Mouse (Mus musculus) cerebellum, adult 11 months (tissue): ENCODE measurements at regions not wholly inside any gene's neighbourhood (a gene's known extent, or its start where the extent isn't known, plus 50 kb on each side); places are given as distances from the start of the nearest gene placed in this dataset.

Experiments
- DNase-seq: peaks from one replicate; pipeline ENCODE4 v3.0.0; 2022

GRCm38 (mm10) chr17:85932360-85933132 lies 212.4 kb downstream of the Srbd1 start:
- DNase-seq, result no peak

GRCm38 (mm10) chr17:85931955-85932354 lies 213.0 kb downstream of the Srbd1 start:
- no peak for DNase-seq

GRCm38 (mm10) chr17:85930789-85931188 lies 214.2 kb downstream of the Srbd1 start:
- no peak for DNase-seq

GRCm38 (mm10) chr17:85930331-85930730 lies 214.6 kb downstream of the Srbd1 start:
- no peak for DNase-seq

- DNase-seq, result no peak
Measured at GRCm38 (mm10) chr17:85929699-85930286, 215.2 kb downstream of the Srbd1 start.

GRCm38 (mm10) chr17:85928543-85928942 lies 216.4 kb downstream of the Srbd1 start:
- DNase-seq, result no peak

- DNase-seq, result no peak
Measured at GRCm38 (mm10) chr17:85927261-85927660, 217.7 kb downstream of the Srbd1 start.

GRCm38 (mm10) chr17:85926044-85926443 lies 218.9 kb downstream of the Srbd1 start:
- no peak for DNase-seq

GRCm38 (mm10) chr17:85921219-85921673 lies 223.7 kb downstream of the Srbd1 start:
- no peak for DNase-seq

GRCm38 (mm10) chr17:85919868-85920267 lies 225.1 kb downstream of the Srbd1 start:
- no peak for DNase-seq

- DNase-seq, result no peak
Measured at GRCm38 (mm10) chr17:85915870-85916269, 227.8 kb upstream of the Six2 start.

- no peak for DNase-seq
Measured at GRCm38 (mm10) chr17:85914062-85914461, 226.0 kb upstream of the Six2 start.

- DNase-seq, result no peak
Measured at GRCm38 (mm10) chr17:85908709-85909108, 220.6 kb upstream of the Six2 start.

- DNase-seq, result no peak
Measured at GRCm38 (mm10) chr17:85906597-85907187, 218.6 kb upstream of the Six2 start.

- DNase-seq, result no peak
Measured at GRCm38 (mm10) chr17:85902575-85902974, 214.5 kb upstream of the Six2 start.

- no peak for DNase-seq
Measured at GRCm38 (mm10) chr17:85899096-85899495, 211.0 kb upstream of the Six2 start.

GRCm38 (mm10) chr17:85895978-85896377 lies 207.9 kb upstream of the Six2 start:
- DNase-seq, result no peak

- no peak for DNase-seq
Measured at GRCm38 (mm10) chr17:85891243-85891642, 203.2 kb upstream of the Six2 start.

- no peak for DNase-seq
Measured at GRCm38 (mm10) chr17:85889746-85890532, 201.9 kb upstream of the Six2 start.

- no peak for DNase-seq
Measured at GRCm38 (mm10) chr17:85888568-85889398, 200.7 kb upstream of the Six2 start.

- no peak for DNase-seq
Measured at GRCm38 (mm10) chr17:85886675-85887074, 198.6 kb upstream of the Six2 start.

GRCm38 (mm10) chr17:85886237-85886636 lies 198.2 kb upstream of the Six2 start:
- DNase-seq, result no peak
